Mouse (Mus musculus): Measurements from ENCODE around the gene Gmnn. TPM values are rescaled to one million over a fixed set of nuclear protein-coding genes. Genes with fewer than 3 reads are reported as not detected.
"Not testable (repeated sequence)": the region's sequence is repeated elsewhere in the genome, so short reads cannot be mapped to it uniquely, and the experiment has no call there.

Gene Gmnn
- polyA plus RNA-seq, 1 experiment from 2014 or later = 41.1 TPM

DNA sequence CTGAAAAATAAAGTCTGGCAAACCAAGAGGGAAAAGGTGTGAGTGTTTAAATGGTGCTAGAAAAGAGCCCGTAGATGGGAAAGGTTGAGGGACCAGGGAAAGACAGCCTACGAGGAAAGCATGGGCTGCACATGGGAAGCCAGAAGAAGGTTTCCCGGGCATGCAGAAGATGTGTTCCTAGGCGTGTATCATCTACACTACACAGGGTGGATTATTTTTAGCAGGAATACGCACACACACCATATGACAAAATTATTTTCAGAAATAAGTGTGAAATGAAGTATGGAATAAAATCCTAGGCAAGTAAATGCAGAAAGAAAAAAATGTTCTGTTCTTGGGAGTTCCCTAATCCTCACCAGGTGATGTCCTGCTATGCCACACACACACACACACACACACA, 25.8 kb upstream of the Gmnn start:
- WGBS = 87% methylated on average over 5 of the region's 5 CpGs
- no peak for ATAC-seq (replicated peaks)
- Histone ChIP-seq H3K9me3 (no peaks in the 10 kb centered on the region), H3K27ac (replicated peaks) (no peak overlapping the region), H3K4me3 (no peak overlapping the region), H3K27me3 (no peaks in the 10 kb centered on the region), H3K4me1 (no peaks in the 10 kb centered on the region), H3K4me2 (replicated peaks) (no peak overlapping the region), H3K9ac (replicated peaks) (no peak overlapping the region), H3K36me3 (no peaks in the 10 kb centered on the region)

DNA sequence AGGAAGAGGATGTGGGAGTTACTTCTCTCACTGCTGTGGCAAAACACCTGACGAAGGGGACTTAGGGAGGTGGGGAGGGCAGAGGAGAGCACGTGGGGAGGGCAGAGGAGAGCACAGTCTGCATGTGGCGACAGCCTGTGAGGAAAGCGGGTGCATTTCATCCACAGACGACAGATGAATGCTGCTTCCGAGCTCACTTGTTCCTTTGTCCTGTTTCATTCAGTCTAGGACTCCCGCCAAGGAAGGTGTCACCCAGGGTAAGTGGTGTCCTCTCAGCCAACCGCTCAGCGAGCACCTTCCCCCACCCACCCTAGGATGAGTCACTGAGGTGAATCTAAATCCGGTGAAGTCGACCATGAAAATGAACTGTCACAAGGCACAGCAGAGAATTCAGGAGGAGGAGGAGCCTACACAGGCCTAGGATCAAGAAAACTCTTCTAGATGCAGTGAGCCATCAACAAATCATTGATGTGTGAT, 24.3 kb upstream of the Gmnn start:
- Histone ChIP-seq H3K9me3 (no peaks in the 10 kb centered on the region), H3K9ac (replicated peaks) (no peak overlapping the region), H3K36me3 (no peaks in the 10 kb centered on the region), H3K4me1 (no peaks in the 10 kb centered on the region), H3K27me3 (no peaks in the 10 kb centered on the region), H3K4me3 (no peak overlapping the region), H3K27ac (replicated peaks) (no peak overlapping the region), H3K4me2 (replicated peaks) (no peak overlapping the region)
- ATAC-seq (replicated peaks) = no peak
- WGBS = 40% methylated on average over 11 of the region's 11 CpGs

DNA sequence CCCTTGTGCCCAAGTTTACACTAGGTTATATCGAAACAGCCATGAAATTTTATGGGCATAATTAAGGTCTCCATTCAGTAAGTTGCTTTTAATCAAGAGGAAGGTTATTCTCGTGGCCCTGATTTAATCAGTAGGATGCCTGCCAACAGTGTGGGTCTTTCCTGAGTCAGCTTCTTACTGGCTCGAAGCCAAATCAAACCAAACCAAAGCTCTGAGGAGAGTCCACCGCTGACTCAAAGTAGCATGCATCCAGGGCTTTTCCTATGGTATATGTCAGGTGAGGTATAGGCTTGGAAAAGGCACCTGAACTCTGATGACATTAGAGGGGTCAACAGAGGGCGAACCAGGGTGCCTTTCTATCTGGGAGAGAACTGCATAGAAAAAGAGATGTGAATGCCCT, 20.2 kb upstream of the Gmnn start:
- Histone ChIP-seq H3K4me1 (no peaks in the 10 kb centered on the region), H3K9ac (replicated peaks) (no peak overlapping the region), H3K27me3 (no peaks in the 10 kb centered on the region), H3K4me3 (no peak overlapping the region), H3K9me3 (no peaks in the 10 kb centered on the region), H3K4me2 (replicated peaks) (no peak overlapping the region), H3K36me3 (no peaks in the 10 kb centered on the region), H3K27ac (replicated peaks) (no peak overlapping the region)
- ATAC-seq (replicated peaks) = no peak
- 49% methylated on average over 5 of the region's 5 CpGs for WGBS

DNA sequence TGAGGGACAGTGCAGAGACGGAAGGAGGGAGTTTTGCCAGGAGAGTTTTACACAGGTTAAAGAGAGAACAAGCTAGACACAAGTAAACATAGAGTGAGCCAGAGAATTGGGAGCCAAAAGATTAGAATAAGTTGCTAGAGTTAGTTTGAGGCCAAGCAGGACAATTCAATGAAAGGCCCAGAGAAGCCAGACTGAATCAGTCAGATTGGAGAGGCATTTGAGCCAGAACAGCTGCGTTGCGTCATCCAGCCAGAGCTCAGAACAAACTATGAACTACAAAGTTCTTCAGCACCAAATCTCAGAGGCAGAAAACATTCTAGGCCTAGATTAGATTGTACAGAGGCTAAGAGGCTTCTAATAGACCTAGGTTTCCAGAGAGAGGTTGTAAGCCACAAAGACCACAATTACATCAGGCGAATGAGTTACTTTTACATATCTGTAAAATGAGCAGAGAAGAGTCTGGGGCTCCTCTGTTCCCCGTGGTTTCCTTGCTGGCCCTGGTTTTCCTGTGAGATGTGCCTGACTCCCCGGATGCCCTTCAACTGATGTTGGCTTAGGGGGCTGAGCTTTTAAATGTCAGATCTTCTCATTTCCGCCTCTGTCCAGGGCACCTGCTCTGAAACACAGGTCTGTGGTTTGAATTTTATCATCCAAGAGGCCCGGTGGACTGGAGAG, 17.1 kb upstream of the Gmnn start:
- H3K4me3 ChIP-seq = no peak overlapping the region
- no peaks in the 10 kb centered on the region for H3K36me3 ChIP-seq
- no peak overlapping the region for H3K4me2 ChIP-seq (replicated peaks)
- ATAC-seq (replicated peaks) = no peak
- no peaks in the 10 kb centered on the region for H3K9me3 ChIP-seq
- WGBS = 87% methylated on average over 8 of the region's 8 CpGs
- no peaks in the 10 kb centered on the region for H3K4me1 ChIP-seq
- H3K9ac ChIP-seq (replicated peaks) = no peak overlapping the region
- H3K27me3 ChIP-seq = no peaks in the 10 kb centered on the region
- no peak overlapping the region for H3K27ac ChIP-seq (replicated peaks)

DNA sequence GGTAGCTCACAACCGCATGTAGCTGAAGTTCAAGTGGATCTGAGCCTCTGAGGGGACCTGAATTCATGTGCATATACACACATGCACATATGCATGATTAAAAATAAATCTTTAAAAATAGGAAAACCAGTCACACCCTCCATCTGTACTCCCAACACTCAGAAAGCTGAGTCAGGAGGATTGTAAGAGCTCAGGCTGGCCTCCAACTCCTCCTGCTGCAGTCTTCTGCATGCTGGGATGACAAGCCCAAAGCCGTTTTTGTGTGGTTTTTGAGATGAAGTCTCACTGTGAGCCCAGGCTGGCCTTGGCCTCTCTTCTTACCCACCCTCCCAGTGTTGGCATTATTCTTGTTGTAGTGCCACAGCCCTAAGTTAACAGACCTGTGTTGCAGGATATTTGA, 16.3 kb upstream of the Gmnn start:
- Histone ChIP-seq H3K4me1 (no peaks in the 10 kb centered on the region), H3K27ac (replicated peaks) (no peak overlapping the region), H3K4me3 (no peak overlapping the region), H3K27me3 (no peaks in the 10 kb centered on the region), H3K4me2 (replicated peaks) (no peak overlapping the region), H3K9me3 (no peaks in the 10 kb centered on the region), H3K9ac (replicated peaks) (no peak overlapping the region), H3K36me3 (no peaks in the 10 kb centered on the region)
- no peak for ATAC-seq (replicated peaks)
- WGBS = 88% methylated on average over 2 of the region's 2 CpGs

DNA sequence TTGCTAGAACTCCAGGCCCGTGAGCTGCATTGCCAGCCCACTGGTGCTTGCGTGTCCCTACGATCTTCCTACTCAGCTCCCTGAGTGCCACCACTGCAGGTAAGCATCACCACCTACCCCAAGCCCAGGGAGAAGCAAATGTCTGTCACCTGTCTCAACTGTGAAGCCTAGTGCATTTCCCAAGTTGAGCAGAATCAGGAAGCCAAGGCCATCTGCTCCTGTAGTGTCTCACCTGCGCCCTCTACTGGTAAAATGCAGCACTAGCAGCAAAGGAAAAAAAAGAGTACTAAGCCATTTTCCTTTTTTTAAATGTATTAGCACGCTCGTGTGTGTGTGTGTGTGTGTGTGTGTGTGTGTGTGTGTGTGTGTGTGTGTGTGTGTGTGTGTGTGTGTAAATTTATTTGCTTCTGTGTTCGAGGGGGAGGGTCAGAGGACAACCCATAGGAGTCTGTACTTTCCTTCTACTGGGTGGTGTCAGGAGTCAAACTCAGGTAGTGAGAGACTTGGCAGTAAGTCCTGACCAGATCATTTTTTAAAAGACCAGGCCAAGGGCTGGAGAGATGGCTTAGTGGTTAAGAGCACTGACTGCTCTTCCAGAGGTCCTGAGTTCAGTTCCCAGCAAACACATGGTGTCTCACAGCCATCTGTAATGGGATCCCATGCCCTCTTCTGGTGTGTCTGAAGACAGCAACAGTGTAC, 14.6 kb upstream of the Gmnn start:
- no peaks in the 10 kb centered on the region for H3K4me1 ChIP-seq
- H3K27me3 ChIP-seq = no peaks in the 10 kb centered on the region
- H3K36me3 ChIP-seq = no peaks in the 10 kb centered on the region
- H3K4me2 ChIP-seq (replicated peaks) = no peak overlapping the region
- peak; percentile 48; the same call in 1 of the 2 replicates for ATAC-seq (replicated peaks)
- H3K9me3 ChIP-seq = no peaks in the 10 kb centered on the region
- WGBS = 53% methylated on average over 7 of the region's 7 CpGs
- H3K4me3 ChIP-seq = no peak overlapping the region
- H3K27ac ChIP-seq (replicated peaks) = no peak overlapping the region
- H3K9ac ChIP-seq (replicated peaks) = no peak overlapping the region

DNA sequence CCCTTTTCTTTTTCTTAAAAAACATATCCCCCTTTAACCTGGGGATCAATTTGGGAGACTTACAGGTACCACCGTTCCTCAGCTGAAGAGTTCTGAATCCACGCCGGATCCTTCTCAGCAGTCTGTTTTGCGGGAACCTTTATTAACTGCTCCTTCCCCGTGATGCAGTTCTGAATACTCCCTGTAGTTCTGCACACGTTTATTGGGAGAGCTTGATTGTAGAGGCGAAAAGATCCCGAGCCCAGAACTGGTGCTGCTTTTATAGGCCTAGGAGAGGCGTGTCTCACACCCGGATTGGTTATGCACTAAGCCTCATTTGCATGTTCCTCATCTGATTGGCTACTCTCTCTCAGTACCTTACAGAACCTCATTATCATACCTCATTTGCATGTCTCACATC, 9.8 kb upstream of the Gmnn start:
- not testable (repeated sequence) for H3K4me2 ChIP-seq (replicated peaks); H3K9ac ChIP-seq (replicated peaks); ATAC-seq (replicated peaks); H3K27ac ChIP-seq (replicated peaks); H3K9me3 ChIP-seq; H3K36me3 ChIP-seq; H3K4me1 ChIP-seq; H3K27me3 ChIP-seq; H3K4me3 ChIP-seq
- WGBS = 95% methylated on average over 10 of the region's 10 CpGs

DNA sequence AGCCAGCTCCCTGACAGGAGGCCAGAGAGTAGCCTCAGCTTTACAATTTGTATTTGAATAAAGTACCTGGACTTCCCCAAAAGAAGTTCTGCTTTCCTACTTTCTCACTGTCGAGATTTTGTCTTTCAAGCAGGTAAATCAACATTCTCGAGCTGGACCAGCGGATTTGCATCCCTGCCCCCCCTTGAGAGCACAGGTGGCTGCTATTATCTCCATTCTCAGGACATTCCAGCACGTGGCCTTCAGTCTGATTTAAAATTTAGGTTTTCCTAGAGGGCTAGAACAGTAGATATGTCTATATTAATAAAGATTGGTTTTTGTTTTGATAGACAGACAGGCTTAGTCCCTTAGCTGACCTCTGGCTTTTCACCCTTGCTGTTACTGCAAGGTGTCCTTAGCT, 6.1 kb upstream of the Gmnn start:
- not testable (repeated sequence) for H3K27ac ChIP-seq (replicated peaks); H3K27me3 ChIP-seq; H3K36me3 ChIP-seq; H3K4me2 ChIP-seq (replicated peaks); H3K4me1 ChIP-seq; H3K9ac ChIP-seq (replicated peaks); H3K9me3 ChIP-seq; ATAC-seq (replicated peaks); H3K4me3 ChIP-seq
- WGBS = 81% methylated on average over 4 of the region's 4 CpGs

DNA sequence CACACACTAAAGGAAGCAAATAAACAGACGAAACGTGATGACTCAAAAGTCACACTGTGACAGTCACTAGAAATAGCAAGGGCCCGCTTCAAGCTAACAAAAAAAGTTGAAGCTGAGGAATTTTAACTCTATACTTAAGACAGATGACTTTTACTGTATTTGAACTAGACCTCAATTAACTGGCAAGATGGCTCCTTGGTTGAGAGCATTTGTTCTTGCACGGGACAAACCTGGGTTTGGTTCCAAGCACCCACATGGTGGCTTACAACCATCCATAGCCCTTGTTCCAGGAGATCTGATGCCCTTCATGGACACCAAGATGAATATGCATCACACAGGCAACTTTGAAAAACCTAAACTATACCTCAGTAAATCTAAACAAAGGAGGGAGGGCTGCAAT, 531 bp upstream of the Gmnn start:
- ATAC-seq (replicated peaks) = 0 out of 2 replicates have a peak, but pooled peaks have one; percentile 3
- H3K4me3 ChIP-seq = peak overlapping the region; percentile 94
- H3K27me3 ChIP-seq = no peaks in the 10 kb centered on the region
- 42% methylated on average over 4 of the region's 4 CpGs for WGBS
- peaks cover 11% of the 10 kb centered on the region; the same call in 1 of the 2 replicates for H3K4me1 ChIP-seq
- H3K9ac ChIP-seq (replicated peaks) = peak overlapping the region; percentile 64
- H3K4me2 ChIP-seq (replicated peaks) = peak overlapping the region; percentile 72
- H3K9me3 ChIP-seq = no peaks in the 10 kb centered on the region
- H3K36me3 ChIP-seq = 0 out of 2 replicates have a peak, but pooled peaks cover 2% of the 10 kb centered on the region
- no peak overlapping the region for H3K27ac ChIP-seq (replicated peaks)

DNA sequence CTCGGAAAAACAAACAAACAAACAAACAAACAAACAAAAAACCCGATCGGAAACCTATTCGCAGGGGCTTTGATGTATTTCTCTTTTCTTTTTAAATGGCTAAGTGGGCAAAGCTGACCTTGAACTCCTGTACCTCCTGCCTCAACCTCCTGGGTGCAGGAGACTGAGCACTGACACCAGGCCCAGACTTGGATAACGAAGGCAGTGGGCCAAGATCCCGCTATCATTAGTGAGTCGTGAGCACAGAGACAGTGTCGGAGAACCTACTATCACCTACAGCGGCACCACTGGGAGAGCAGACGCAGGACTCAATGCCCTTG, 680 bp downstream of the Gmnn start:
- Histone ChIP-seq H3K27ac (replicated peaks) (peak overlapping the region; percentile 82; the same call in 1 of the 2 replicates), H3K27me3 (no peaks in the 10 kb centered on the region), H3K4me2 (replicated peaks) (peak overlapping the region; percentile 72), H3K4me1 (peaks cover 11% of the 10 kb centered on the region; the same call in 1 of the 2 replicates), H3K36me3 (0 out of 2 replicates have a peak, but pooled peaks cover 2% of the 10 kb centered on the region), H3K4me3 (peak overlapping the region; percentile 94), H3K9me3 (no peaks in the 10 kb centered on the region), H3K9ac (replicated peaks) (peak overlapping the region; percentile 64)
- no peak for ATAC-seq (replicated peaks)
- 8% methylated on average over 10 of the region's 10 CpGs for WGBS

DNA sequence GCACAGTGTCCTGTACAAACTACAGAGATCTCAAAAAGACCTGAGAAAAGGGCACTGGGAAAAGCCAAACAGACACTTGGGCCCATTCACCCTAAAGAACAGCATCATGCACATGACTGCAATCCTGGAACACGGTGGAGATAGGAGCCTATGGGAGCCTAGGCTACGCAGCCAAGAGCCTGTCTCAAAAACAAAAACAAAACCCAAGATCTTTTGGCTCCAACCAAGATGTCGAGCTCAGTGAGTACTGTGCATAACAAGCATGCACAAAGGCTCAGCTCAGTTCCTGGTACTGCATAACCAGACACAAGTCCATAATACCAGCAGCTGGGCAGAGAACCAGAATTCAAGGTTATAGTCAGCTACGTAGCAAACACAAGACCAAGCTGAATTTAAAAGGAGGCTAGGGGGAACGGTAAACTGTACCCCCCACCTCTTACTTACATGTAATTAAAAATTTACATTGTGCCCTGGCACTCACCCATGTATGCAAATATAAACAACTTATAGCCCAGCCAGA, 1.3 kb downstream of the Gmnn start:
- H3K9ac ChIP-seq (replicated peaks) = peak overlapping the region; percentile 64; the same call in 1 of the 2 replicates
- H3K4me3 ChIP-seq = peak overlapping the region; percentile 94

DNA sequence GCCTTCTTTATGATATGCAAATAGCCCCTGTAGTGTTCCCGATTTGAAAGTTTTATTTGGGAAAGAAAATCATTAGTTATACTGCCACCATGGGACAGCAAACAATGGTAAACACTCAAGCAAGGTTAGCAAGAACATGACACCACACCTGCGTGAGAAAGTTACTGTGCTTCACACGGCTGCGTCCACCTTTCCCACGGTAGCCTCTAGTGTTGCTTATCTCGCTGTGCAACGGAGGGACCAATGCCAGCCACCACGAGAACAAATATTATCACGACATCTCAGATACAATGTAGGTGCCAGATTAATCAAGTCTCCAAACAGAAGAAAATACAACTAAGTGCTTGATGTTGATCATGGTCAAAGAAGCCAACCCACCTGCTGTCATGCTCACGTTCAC, 2.3 kb downstream of the Gmnn start:
- Histone ChIP-seq H3K4me3 (no peak overlapping the region), H3K4me1 (peaks cover 11% of the 10 kb centered on the region; the same call in 1 of the 2 replicates), H3K4me2 (replicated peaks) (no peak overlapping the region), H3K36me3 (0 out of 2 replicates have a peak, but pooled peaks cover 2% of the 10 kb centered on the region), H3K9ac (replicated peaks) (no peak overlapping the region), H3K27me3 (no peaks in the 10 kb centered on the region), H3K27ac (replicated peaks) (no peak overlapping the region), H3K9me3 (no peaks in the 10 kb centered on the region)
- WGBS = 94% methylated on average over 10 of the region's 10 CpGs
- ATAC-seq (replicated peaks) = no peak

More for the DNA sequence above, 1.3 kb downstream of the Gmnn start:
- H3K4me2 ChIP-seq (replicated peaks) = peak overlapping the region; percentile 72
- 33% methylated on average over 5 of the region's 5 CpGs for WGBS
- no peak overlapping the region for H3K27ac ChIP-seq (replicated peaks)
- 0 out of 2 replicates have a peak, but pooled peaks cover 2% of the 10 kb centered on the region for H3K36me3 ChIP-seq
- no peaks in the 10 kb centered on the region for H3K27me3 ChIP-seq
- peaks cover 11% of the 10 kb centered on the region; the same call in 1 of the 2 replicates for H3K4me1 ChIP-seq
- H3K9me3 ChIP-seq = no peaks in the 10 kb centered on the region
- 0 out of 2 replicates have a peak, but pooled peaks have one; percentile 1 for ATAC-seq (replicated peaks)
